Mouse (Mus musculus): ENCODE data around the gene Flt3.

The Flt3 gene

GRCm38 (mm10) chr5:147307398-147307785 is 92.9 kb downstream of the Flt3 start:
- no peak for DNase-seq

GRCm38 (mm10) chr5:147306638-147307397 is 93.5 kb downstream of the Flt3 start, which contains the start of gene Cdx2:
Cdx2 (minus strand) TSS chr5:147307270.
- DNase-seq: no peak

DNA sequence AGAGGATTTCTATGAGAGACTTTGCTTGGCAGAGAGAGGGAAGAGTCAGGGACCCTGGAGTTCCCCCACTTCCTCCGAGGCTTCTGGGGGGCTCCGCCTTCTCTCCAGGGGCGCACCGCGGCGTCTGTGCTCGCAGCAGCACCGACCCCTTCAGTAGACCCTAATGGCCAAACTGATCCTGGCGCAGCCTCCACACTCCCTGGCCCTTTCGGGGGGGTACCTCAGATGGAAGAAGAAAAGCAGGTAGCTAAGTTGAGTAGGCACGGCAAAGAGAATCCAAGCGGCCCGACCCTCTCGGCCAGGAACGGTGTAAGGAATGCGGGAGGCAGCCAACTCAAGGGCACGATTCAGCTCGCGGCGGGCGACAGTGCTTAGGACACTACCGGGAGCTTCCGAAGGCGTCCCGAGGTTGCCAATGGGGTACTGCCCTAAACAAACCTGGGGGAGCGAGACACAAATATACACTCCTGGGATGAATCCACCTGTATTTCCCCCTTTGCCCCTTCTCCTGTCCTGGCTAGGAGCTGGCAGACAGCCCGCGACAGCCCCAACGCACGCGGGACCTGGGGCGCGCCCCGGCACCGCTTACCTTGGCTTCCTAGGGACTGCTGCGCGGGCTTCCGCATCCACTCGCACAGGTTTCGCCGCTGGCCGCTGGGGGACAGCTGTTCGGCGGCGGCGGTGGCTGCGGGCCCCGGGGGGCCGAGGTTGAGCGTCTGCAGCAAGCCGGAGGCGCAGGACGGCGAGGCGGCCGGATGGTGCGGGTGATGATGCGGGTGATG is 94.2 kb downstream of the Flt3 start:
- no peak for DNase-seq

DNA sequence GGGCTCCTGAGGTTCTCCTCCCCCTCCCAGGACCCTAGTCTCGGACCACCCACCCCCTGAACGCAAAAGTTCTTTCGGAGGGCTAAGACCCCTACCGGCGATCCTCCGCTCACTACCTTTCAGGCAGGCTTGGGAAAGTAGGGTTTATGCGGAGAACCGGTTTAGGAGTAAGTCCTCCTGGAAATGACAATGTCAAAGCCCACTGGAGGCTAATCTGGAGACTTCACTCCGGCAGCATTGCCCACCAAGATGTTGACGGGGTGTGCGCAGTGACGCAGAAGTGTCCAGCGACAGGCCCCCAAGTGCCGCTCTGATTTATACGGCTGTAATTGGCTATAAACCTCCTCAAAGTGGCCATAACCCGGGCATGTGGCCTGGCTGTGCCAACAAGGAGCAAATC is 95.1 kb downstream of the Flt3 start:
- no peak for DNase-seq

GRCm38 (mm10) chr5:147304276-147305155 is 95.8 kb downstream of the Flt3 start:
- DNase-seq: no peak

- DNase-seq: no peak
Measured at GRCm38 (mm10) chr5:147302746-147303400, 97.4 kb downstream of the Flt3 start.

- no peak for DNase-seq
Measured at GRCm38 (mm10) chr5:147302141-147302540, 98.1 kb downstream of the Flt3 start.

GRCm38 (mm10) chr5:147301781-147302070 is 98.6 kb downstream of the Flt3 start:
- DNase-seq: no peak

- DNase-seq: no peak
Measured at GRCm38 (mm10) chr5:147300917-147301780, 99.1 kb downstream of the Flt3 start.

DNA sequence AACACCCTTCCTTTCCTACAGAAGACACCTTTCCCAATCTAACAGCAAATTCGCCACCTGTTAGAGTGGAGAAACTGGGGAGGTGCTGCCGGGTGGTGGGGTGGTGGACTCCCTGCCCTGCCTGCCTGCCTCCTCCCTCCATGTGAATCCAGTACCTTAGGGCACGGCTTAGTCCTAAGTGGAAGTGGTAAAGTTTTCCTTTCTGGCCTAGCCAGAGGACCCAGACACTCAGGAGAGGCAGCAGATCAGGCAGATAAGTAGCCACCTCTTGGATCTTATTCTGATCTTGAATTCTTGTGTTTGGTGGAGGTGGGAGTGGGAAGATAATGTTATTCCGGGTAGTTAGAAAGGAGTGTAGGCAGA is 100.3 kb downstream of the Flt3 start:
- no peak for DNase-seq

GRCm38 (mm10) chr5:147299255-147300000 is 100.9 kb downstream of the Flt3 start:
- peak; percentile 65 for DNase-seq

- no peak for DNase-seq
Measured at GRCm38 (mm10) chr5:147297249-147297648, 103.0 kb downstream of the Flt3 start.

DNA sequence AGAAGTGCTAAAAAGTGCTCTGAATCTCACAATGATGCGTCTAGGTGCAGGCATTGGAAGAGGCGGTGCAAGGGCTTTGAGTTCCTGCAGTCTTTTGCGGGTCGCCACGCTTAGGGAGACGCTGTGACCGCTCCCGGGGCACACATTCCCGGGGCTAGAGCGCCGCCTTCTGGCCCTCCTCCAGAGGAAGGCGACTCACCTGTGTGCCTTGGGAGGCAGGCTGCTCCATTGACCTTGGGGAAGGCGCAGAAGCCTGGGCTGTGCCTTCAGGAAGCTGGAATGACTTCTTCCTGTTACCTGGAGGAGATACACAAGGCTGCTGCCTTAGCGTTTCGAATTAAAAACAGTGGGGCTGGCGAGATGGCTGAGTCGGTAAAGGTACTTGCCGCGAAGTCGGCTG is 106.2 kb downstream of the Flt3 start:
- DNase-seq: peak; percentile 42

DNA sequence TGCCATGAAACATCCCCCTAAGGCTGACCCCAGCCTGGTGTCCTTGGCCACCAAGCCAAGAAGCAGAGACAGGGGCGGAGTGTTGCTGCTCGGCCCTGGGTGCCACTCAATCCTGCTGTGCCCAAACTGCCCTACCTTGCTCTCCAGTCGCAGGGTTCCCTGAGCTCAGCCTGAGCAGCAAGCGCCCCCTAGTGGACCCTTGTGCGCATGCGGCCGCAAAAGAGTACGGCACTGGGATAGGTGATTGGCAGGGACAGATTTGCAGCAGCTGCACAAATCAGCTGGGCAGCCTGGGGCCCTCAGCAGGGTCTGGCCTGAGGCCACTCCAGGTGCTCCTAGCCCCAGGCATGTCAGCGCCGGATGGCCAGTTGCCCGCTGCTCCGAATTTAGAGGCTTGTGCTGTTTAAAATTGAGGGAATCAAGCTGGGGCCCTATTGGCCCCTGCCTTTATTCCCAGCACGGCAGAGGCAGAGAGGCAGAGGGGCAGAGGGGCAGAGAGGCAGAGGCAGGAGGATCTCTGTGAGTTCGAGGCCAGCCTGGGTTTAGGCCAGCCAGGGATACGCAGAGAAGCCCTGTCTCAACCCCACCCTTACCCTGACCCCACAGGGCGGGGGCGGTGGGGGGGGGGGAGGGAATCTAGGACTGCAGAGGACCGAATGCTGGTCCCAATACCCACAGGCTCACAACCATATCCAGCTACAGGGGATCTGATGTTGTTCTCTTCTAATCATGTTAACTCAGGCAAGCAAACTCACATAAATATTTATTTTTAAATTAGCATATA is 107.0 kb downstream of the Flt3 start:
- DNase-seq: peak; percentile 78

DNA sequence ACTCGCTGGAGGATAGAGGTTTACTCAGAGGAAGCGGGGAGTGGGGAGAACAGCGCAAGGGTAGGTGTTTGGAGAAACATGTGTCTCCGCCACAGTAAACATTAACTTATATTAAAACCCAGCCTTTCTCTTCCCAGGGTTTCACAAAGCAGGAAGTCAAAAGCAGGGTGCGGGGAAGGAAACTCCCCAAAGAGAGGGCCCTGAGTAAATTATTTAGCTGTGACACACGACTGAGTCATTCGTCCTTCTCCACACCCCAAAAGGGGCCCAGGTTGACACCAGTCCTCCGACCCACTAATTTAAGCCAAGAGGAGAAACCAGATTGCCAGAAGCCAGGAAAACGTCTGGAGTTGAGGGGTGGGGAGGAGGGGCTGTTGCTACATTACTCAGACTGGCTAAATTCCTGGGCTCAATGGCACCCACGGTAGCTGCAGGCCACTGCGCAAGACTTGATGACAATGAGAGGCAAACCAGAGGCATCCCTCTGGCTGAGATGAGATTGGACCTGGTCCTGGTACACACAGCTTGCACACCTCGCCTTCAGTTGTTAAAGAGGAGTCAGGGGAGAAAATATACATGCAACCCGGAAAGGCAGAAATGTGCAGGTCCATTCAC is 107.7 kb downstream of the Flt3 start:
- DNase-seq: no peak

- DNase-seq: no peak
Measured at GRCm38 (mm10) chr5:147291764-147292505, 108.4 kb downstream of the Flt3 start.

DNA sequence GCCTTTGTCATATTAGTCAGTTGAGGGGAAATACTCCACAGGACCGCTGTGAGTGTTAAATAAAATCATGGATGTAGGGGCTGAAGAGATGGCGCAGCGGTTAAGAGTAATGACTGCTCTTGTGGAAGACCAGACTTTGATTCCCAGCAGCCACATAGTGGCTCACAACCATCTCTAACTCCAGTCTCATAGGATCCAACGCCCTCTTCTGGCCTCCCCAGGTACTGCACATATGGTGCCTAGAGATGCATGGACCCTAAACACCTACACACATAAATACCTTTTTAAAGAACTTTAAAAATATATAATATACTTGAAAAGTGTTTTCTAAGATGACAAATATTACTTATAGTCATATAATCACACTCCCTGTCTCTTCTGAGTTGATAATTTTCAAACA is 115.9 kb downstream of the Flt3 start:
- DNase-seq: no peak
